Mouse (Mus musculus): ENCODE results near the gene Acta2. TPM values are rescaled to one million over a fixed set of nuclear protein-coding genes. Genes with fewer than 3 reads are reported as not detected.

Gene Acta2
- polyA plus RNA-seq, 1 experiment from 2014 or later = 18.3 TPM

GRCm38 (mm10) chr19:34194132-34194745 lies 61.2 kb downstream of the Acta2 start:
- H3K9me3 ChIP-seq = no peaks in the 10 kb centered on the region
- H3K27ac ChIP-seq (replicated peaks) = no peak overlapping the region
- no peak overlapping the region for H3K9ac ChIP-seq
- WGBS = 85% methylated on average over 6 of the region's 6 CpGs
- no peaks in the 10 kb centered on the region for H3K27me3 ChIP-seq
- ATAC-seq (ENCODE audit: low FRiP score, low read depth) = no peak
- peak overlapping the region; percentile 83 for H3K4me3 ChIP-seq
- peaks cover 22% of the 10 kb centered on the region for H3K4me1 ChIP-seq (replicated peaks)
- peak overlapping the region; percentile 68 for H3K4me2 ChIP-seq
- H3K36me3 ChIP-seq = no peaks in the 10 kb centered on the region

- no peaks in the 10 kb centered on the region for H3K27me3 ChIP-seq
- peak overlapping the region; percentile 75; the same call in 1 of the 2 replicates for H3K9ac ChIP-seq
- H3K36me3 ChIP-seq = no peaks in the 10 kb centered on the region
- H3K9me3 ChIP-seq = no peaks in the 10 kb centered on the region
- peak overlapping the region; percentile 83 for H3K4me3 ChIP-seq
- peaks cover 22% of the 10 kb centered on the region for H3K4me1 ChIP-seq (replicated peaks)
- no peak overlapping the region for H3K27ac ChIP-seq (replicated peaks)
- ATAC-seq (ENCODE audit: low FRiP score, low read depth) = no peak
- peak overlapping the region; percentile 68 for H3K4me2 ChIP-seq
- 65% methylated on average over 9 of the region's 9 CpGs for WGBS
Measured at GRCm38 (mm10) chr19:34193683-34194082, 61.7 kb downstream of the Acta2 start.

GRCm38 (mm10) chr19:34193149-34193548 lies 62.2 kb downstream of the Acta2 start:
- WGBS = 5% methylated on average over 9 of the region's 9 CpGs
- H3K9ac ChIP-seq = peak overlapping the region; percentile 75
- peaks cover 22% of the 10 kb centered on the region for H3K4me1 ChIP-seq (replicated peaks)
- H3K36me3 ChIP-seq = no peaks in the 10 kb centered on the region
- peak overlapping the region; percentile 85; the same call in 1 of the 2 replicates for H3K27ac ChIP-seq (replicated peaks)
- no peak for ATAC-seq (ENCODE audit: low FRiP score, low read depth)
- peak overlapping the region; percentile 83 for H3K4me3 ChIP-seq
- no peaks in the 10 kb centered on the region for H3K9me3 ChIP-seq
- peak overlapping the region; percentile 68 for H3K4me2 ChIP-seq
- no peaks in the 10 kb centered on the region for H3K27me3 ChIP-seq

- Histone ChIP-seq H3K4me3 (peak within 1 kb of the TSS; percentile 83), H3K4me1 (replicated peaks) (peaks cover 22% of the 10 kb centered on the region), H3K4me2 (peak within 1 kb of the TSS; percentile 68), H3K9me3 (no peaks in the 10 kb centered on the region), H3K27me3 (no peaks in the 10 kb centered on the region), H3K27ac (replicated peaks) (peak within 1 kb of the TSS; percentile 85), H3K9ac (peak within 1 kb of the TSS; percentile 75), H3K36me3 (no peaks in the 10 kb centered on the region)
- WGBS = under 1% methylated on average over 62 of the region's 62 CpGs
- peak; percentile 86 for ATAC-seq (ENCODE audit: low FRiP score, low read depth)
Measured at GRCm38 (mm10) chr19:34192008-34192963, 63.1 kb downstream of the Acta2 start, which contains the start of gene Stambpl1. Gene Stambpl1 (plus strand): TSS chr19:34192229.

- H3K36me3 ChIP-seq = no peaks in the 10 kb centered on the region
- peak overlapping the region; percentile 68 for H3K4me2 ChIP-seq
- H3K9me3 ChIP-seq = no peaks in the 10 kb centered on the region
- H3K9ac ChIP-seq = peak overlapping the region; percentile 75
- H3K27me3 ChIP-seq = no peaks in the 10 kb centered on the region
- H3K4me3 ChIP-seq = peak overlapping the region; percentile 83
- peaks cover 22% of the 10 kb centered on the region for H3K4me1 ChIP-seq (replicated peaks)
- peak; percentile 55 for ATAC-seq (ENCODE audit: low FRiP score, low read depth)
- peak overlapping the region; percentile 85 for H3K27ac ChIP-seq (replicated peaks)
- WGBS = 16% methylated on average over 10 of the region's 10 CpGs
Measured at GRCm38 (mm10) chr19:34191645-34192007, 63.8 kb downstream of the Acta2 start.

Other genes with a start within 250 kb of the Acta2 start
- gene Lipk, start 247.3 kb downstream of the Acta2 start, polyA plus RNA-seq (2015; fragmentation: Nextera tagmentation; extraction: Ambion mirVana) = not detected in 2 replicates
- not detected in 2 replicates for gene Lipn, start 188.2 kb downstream of the Acta2 start, polyA plus RNA-seq (2015; fragmentation: Nextera tagmentation; extraction: Ambion mirVana)
- gene Lipm, start 154.7 kb downstream of the Acta2 start, polyA plus RNA-seq (2015; fragmentation: Nextera tagmentation; extraction: Ambion mirVana) = not detected in 2 replicates
- gene Ankrd22, start 89.5 kb downstream of the Acta2 start, polyA plus RNA-seq (2015; fragmentation: Nextera tagmentation; extraction: Ambion mirVana) = not detected in 2 replicates
- 21.0 and 24.0 TPM in 2 replicates for gene Stambpl1, start 63.4 kb downstream of the Acta2 start, polyA plus RNA-seq (2015; fragmentation: Nextera tagmentation; extraction: Ambion mirVana)
- gene Fas, start 35.1 kb upstream of the Acta2 start, polyA plus RNA-seq (2015; fragmentation: Nextera tagmentation; extraction: Ambion mirVana) = 1.3 and 1.6 TPM in 2 replicates
- gene Ch25h, start 219.6 kb upstream of the Acta2 start, polyA plus RNA-seq (2015; fragmentation: Nextera tagmentation; extraction: Ambion mirVana) = 0.51 and 0.56 TPM in 2 replicates